Mouse (Mus musculus) liver, adult 2 months (tissue): ENCODE data around the gene Pld1.

Source experiments
- CTCF ChIP-seq: fragments of 200-500 bp; IDR thresholded peaks from 2 replicates; pipeline ENCODE4 v1.5.1; 2011; ENCODE audit warnings: low read depth, low read length, control low read depth
- POLR2A ChIP-seq: fragments of 200-500 bp; IDR thresholded peaks from 2 replicates; pipeline ENCODE4 v1.6.1; 2011; ENCODE audit warnings: low read length, control low read depth; ENCODE audit not compliant: insufficient read depth; ENCODE audit errors: extremely low read depth

DNA sequence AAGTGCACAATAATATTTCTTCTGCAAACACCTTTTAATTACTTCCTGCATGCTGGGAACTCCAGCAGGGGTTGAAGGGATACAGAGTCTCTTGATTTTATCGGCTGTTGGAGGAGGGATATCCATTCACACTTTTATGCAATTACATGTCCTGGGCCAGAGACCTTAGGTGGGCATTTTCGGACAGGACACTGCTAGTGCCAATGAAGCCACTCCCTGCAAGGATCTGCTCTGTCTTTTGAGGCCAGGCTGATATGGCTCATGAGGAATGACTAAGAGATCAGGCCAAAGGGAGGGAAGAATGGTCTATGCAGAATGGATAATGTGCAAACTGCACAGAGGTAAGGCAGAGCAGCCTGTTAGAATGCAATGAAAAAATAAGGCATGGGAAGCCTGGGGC, 145.8 kb downstream of the Pld1 start:
- TF ChIP-seq CTCF: no peak
- no peak for TF ChIP-seq POLR2A
